19 mouse cellular contexts compared by ENCODE assay signal in the genomic region with DNA sequence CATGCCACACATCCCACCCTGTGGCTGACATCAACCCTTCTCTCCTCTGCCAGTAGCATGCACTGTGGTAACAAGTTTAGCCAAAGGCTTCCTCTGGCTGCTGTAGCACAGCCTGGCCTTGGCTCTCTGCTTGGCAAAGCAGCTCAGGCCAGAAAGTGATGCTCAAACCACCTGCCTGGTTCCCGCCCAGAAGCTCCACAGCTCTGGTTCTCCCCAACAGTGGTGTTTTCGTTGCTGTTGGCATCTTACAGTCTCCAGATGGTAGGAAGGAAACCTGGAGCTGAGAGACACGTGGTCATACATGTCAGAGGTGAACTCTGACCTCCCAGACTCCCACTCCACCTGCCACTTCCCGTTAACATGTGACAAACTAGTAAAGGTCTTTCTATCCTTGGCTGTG.
DNase-seq lines count a peak whose midpoint lies in the region; ATAC-seq and TF ChIP-seq lines count a peak whose summit lies in the region.
"Had no signal": no experiment of that assay in that cellular context is flagged by ENCODE, and none has a peak within 500 bp of the region (broad histone marks: within the 10 kb centered on the region; RNA-seq: fewer than 3 reads in every experiment).

No protein-coding gene starts in this region.

- 78% methylated on average over 4 of the region's 4 CpGs for WGBS in forebrain, embryonic 12.5 days
- WGBS in forebrain, embryonic 10.5 days: 81% methylated on average over 4 of the region's 4 CpGs
- WGBS in hindbrain, embryonic 12.5 days: 71% methylated on average over 4 of the region's 4 CpGs
- WGBS in hindbrain, embryonic 14.5 days: 68% methylated on average over 4 of the region's 4 CpGs
- 77% methylated on average over 4 of the region's 4 CpGs for WGBS in midbrain, postnatal 0 days
- WGBS in midbrain, embryonic 14.5 days: 78% methylated on average over 4 of the region's 4 CpGs
- 53% methylated on average over 4 of the region's 4 CpGs for WGBS in hindbrain, postnatal 0 days
- WGBS in heart, embryonic 12.5 days: 72% methylated on average over 4 of the region's 4 CpGs

- peaks cover 34% of the 10 kb centered on the region for H3K4me1 ChIP-seq in forebrain, embryonic 12.5 days
- H3K4me1 ChIP-seq in forebrain, embryonic 10.5 days: peaks cover 25% of the 10 kb centered on the region
- H3K4me1 ChIP-seq in hindbrain, embryonic 12.5 days: peaks cover 32% of the 10 kb centered on the region
- H3K4me1 ChIP-seq in hindbrain, embryonic 14.5 days (replicated peaks; ENCODE audit: control insufficient read depth, insufficient read depth, low read length): peaks cover 21% of the 10 kb centered on the region
- H3K4me1 ChIP-seq in midbrain, postnatal 0 days (ENCODE audit: insufficient read depth, low read length): peaks cover 9% of the 10 kb centered on the region; the same call in 1 of the 2 replicates
- H3K4me1 ChIP-seq in midbrain, embryonic 14.5 days (ENCODE audit: control insufficient read depth, insufficient read depth, low read length): peaks cover 18% of the 10 kb centered on the region
- H3K4me1 ChIP-seq in hindbrain, postnatal 0 days (ENCODE audit: insufficient read depth, low read length): peaks cover 6% of the 10 kb centered on the region
- peaks cover 11% of the 10 kb centered on the region for H3K4me1 ChIP-seq in heart, embryonic 12.5 days (replicated peaks)

- ATAC-seq in forebrain, embryonic 12.5 days (ENCODE audit: low FRiP score): no peak
- ATAC-seq in hindbrain, embryonic 12.5 days (ENCODE audit: low FRiP score): no peak
- ATAC-seq in hindbrain, embryonic 14.5 days (ENCODE audit: low FRiP score): no peak
- no peak for ATAC-seq in midbrain, postnatal 0 days (ENCODE audit: low FRiP score)
- no peak for ATAC-seq in midbrain, embryonic 14.5 days (ENCODE audit: low FRiP score, low TSS enrichment)
- ATAC-seq in hindbrain, postnatal 0 days: peak; percentile 48; the same call in 1 of the 2 replicates
- no peak for ATAC-seq in heart, embryonic 12.5 days (ENCODE audit: insufficient number of reproducible peaks, low FRiP score)
- ATAC-seq: inflammation-experienced regulatory T-cells, adult 6 months; intestine, postnatal 0 days had no signal

- no peaks in the 10 kb centered on the region for H3K36me3 ChIP-seq in forebrain, embryonic 12.5 days (replicated peaks)
- no peaks in the 10 kb centered on the region for H3K36me3 ChIP-seq in forebrain, embryonic 10.5 days (replicated peaks)
- H3K36me3 ChIP-seq in hindbrain, embryonic 12.5 days: no peaks in the 10 kb centered on the region
- no peaks in the 10 kb centered on the region for H3K36me3 ChIP-seq in hindbrain, embryonic 14.5 days (replicated peaks; ENCODE audit: control insufficient read depth, insufficient read depth)
- H3K36me3 ChIP-seq in midbrain, postnatal 0 days (ENCODE audit: insufficient read depth, low read length): no peaks in the 10 kb centered on the region
- H3K36me3 ChIP-seq in midbrain, embryonic 14.5 days (ENCODE audit: control insufficient read depth, insufficient read depth, low read length): no peaks in the 10 kb centered on the region
- no peaks in the 10 kb centered on the region for H3K36me3 ChIP-seq in hindbrain, postnatal 0 days (ENCODE audit: insufficient read depth, low read length)
- no peaks in the 10 kb centered on the region for H3K36me3 ChIP-seq in heart, embryonic 12.5 days
- H3K36me3 ChIP-seq: embryonic facial prominence, embryonic 10.5 days had no signal

- no peak overlapping the region for H3K9ac ChIP-seq in forebrain, embryonic 12.5 days
- H3K9ac ChIP-seq in hindbrain, embryonic 12.5 days: no peak overlapping the region
- H3K9ac ChIP-seq in hindbrain, embryonic 14.5 days: no peak overlapping the region
- H3K9ac ChIP-seq in midbrain, postnatal 0 days (replicated peaks; ENCODE audit: low read length, poor library complexity, severe bottlenecking): no peak overlapping the region
- no peak overlapping the region for H3K9ac ChIP-seq in midbrain, embryonic 14.5 days (replicated peaks; ENCODE audit: low read length)
- no peak overlapping the region for H3K9ac ChIP-seq in hindbrain, postnatal 0 days (replicated peaks; ENCODE audit: low read length)
- no peak overlapping the region for H3K9ac ChIP-seq in heart, embryonic 12.5 days
- H3K9ac ChIP-seq: heart, embryonic 13.5 days had no signal

- no peak for TF ChIP-seq CTCF in midbrain, postnatal 0 days (IDR thresholded peaks at IDR 0.05)
- TF ChIP-seq CTCF in hindbrain, postnatal 0 days (IDR thresholded peaks at IDR 0.05; ENCODE audit: low read depth): peak; percentile 12; the same call in 1 of the 2 replicates

- no peak overlapping the region for H3K4me3 ChIP-seq in forebrain, embryonic 12.5 days (replicated peaks)
- H3K4me3 ChIP-seq in forebrain, embryonic 10.5 days: no peak overlapping the region
- no peak overlapping the region for H3K4me3 ChIP-seq in hindbrain, embryonic 12.5 days
- no peak overlapping the region for H3K4me3 ChIP-seq in hindbrain, embryonic 14.5 days (replicated peaks; ENCODE audit: low read length)
- H3K4me3 ChIP-seq in midbrain, postnatal 0 days (ENCODE audit: low read depth, low read length): no peak overlapping the region
- no peak overlapping the region for H3K4me3 ChIP-seq in midbrain, embryonic 14.5 days (replicated peaks; ENCODE audit: low read depth, low read length)
- H3K4me3 ChIP-seq in hindbrain, postnatal 0 days (ENCODE audit: low read length): no peak overlapping the region
- no peak overlapping the region for H3K4me3 ChIP-seq in heart, embryonic 12.5 days
- H3K4me3 ChIP-seq: embryonic facial prominence, embryonic 10.5 days; heart, embryonic 13.5 days had no signal

- no peaks in the 10 kb centered on the region for H3K27me3 ChIP-seq in forebrain, embryonic 12.5 days
- H3K27me3 ChIP-seq in forebrain, embryonic 10.5 days (ENCODE audit: poor library complexity, severe bottlenecking): no peaks in the 10 kb centered on the region
- H3K27me3 ChIP-seq in hindbrain, embryonic 12.5 days: no peaks in the 10 kb centered on the region
- H3K27me3 ChIP-seq in hindbrain, embryonic 14.5 days (ENCODE audit: control insufficient read depth, insufficient read depth, low read length): no peaks in the 10 kb centered on the region
- H3K27me3 ChIP-seq in midbrain, postnatal 0 days (ENCODE audit: insufficient read depth, low read length): no peaks in the 10 kb centered on the region
- H3K27me3 ChIP-seq in midbrain, embryonic 14.5 days (ENCODE audit: control insufficient read depth, insufficient read depth, low read length): no peaks in the 10 kb centered on the region
- H3K27me3 ChIP-seq in hindbrain, postnatal 0 days (ENCODE audit: insufficient read depth, low read length): no peaks in the 10 kb centered on the region
- H3K27me3 ChIP-seq in heart, embryonic 12.5 days (replicated peaks): no peaks in the 10 kb centered on the region; the same call in 1 of the 2 replicates
- H3K27me3 ChIP-seq: CH12.LX; heart, embryonic 13.5 days had no signal

- H3K9me3 ChIP-seq in forebrain, embryonic 12.5 days: no peaks in the 10 kb centered on the region
- H3K9me3 ChIP-seq in forebrain, embryonic 10.5 days: peaks cover 5% of the 10 kb centered on the region; the same call in 1 of the 2 replicates
- H3K9me3 ChIP-seq in hindbrain, embryonic 12.5 days (replicated peaks): no peaks in the 10 kb centered on the region
- H3K9me3 ChIP-seq in hindbrain, embryonic 14.5 days (ENCODE audit: control insufficient read depth, low read length): no peaks in the 10 kb centered on the region
- no peaks in the 10 kb centered on the region for H3K9me3 ChIP-seq in midbrain, postnatal 0 days (ENCODE audit: low read length)
- H3K9me3 ChIP-seq in midbrain, embryonic 14.5 days (ENCODE audit: control insufficient read depth, low read length): no peaks in the 10 kb centered on the region
- H3K9me3 ChIP-seq in hindbrain, postnatal 0 days (ENCODE audit: low read length): no peaks in the 10 kb centered on the region
- H3K9me3 ChIP-seq in heart, embryonic 12.5 days (replicated peaks): no peaks in the 10 kb centered on the region
- H3K9me3 ChIP-seq: embryonic facial prominence, embryonic 10.5 days; heart, embryonic 13.5 days had no signal

- no peak overlapping the region for H3K4me2 ChIP-seq in forebrain, embryonic 12.5 days
- no peak overlapping the region for H3K4me2 ChIP-seq in hindbrain, embryonic 12.5 days (replicated peaks)
- H3K4me2 ChIP-seq in hindbrain, embryonic 14.5 days (replicated peaks): no peak overlapping the region
- no peak overlapping the region for H3K4me2 ChIP-seq in midbrain, postnatal 0 days (ENCODE audit: low read depth, low read length, poor library complexity, severe bottlenecking)
- H3K4me2 ChIP-seq in midbrain, embryonic 14.5 days (ENCODE audit: low read length): no peak overlapping the region
- H3K4me2 ChIP-seq in hindbrain, postnatal 0 days (ENCODE audit: low read depth, low read length): no peak overlapping the region
- no peak overlapping the region for H3K4me2 ChIP-seq in heart, embryonic 12.5 days
- H3K4me2 ChIP-seq: heart, embryonic 13.5 days had no signal

- DNase-seq in forebrain, embryonic 10.5 days (ENCODE audit: extremely low spot score, low spot score): no peak
- no peak for DNase-seq in hindbrain, embryonic 14.5 days (ENCODE audit: low spot score)
- DNase-seq in midbrain, postnatal 0 days (ENCODE audit: low spot score): peak; percentile 57
- DNase-seq in midbrain, embryonic 14.5 days: no peak
- DNase-seq in hindbrain, postnatal 0 days (ENCODE audit: low spot score): peak; percentile 56
- DNase-seq: adrenal gland, adult 2 months; adrenal gland, postnatal 25 days; cerebellum, adult 9-10 months; gastrocnemius, postnatal 14 days; heart, postnatal 4 days; kidney, adult 8-10 months had no signal

- H3K27ac ChIP-seq in forebrain, embryonic 12.5 days: 0 out of 2 replicates have a peak overlapping the region, but pooled peaks have one; percentile 50
- H3K27ac ChIP-seq in forebrain, embryonic 10.5 days: no peak overlapping the region
- H3K27ac ChIP-seq in hindbrain, embryonic 12.5 days: peak overlapping the region; percentile 25; the same call in 1 of the 2 replicates
- no peak overlapping the region for H3K27ac ChIP-seq in hindbrain, embryonic 14.5 days
- H3K27ac ChIP-seq in midbrain, postnatal 0 days (ENCODE audit: low read depth, low read length): no peak overlapping the region
- H3K27ac ChIP-seq in midbrain, embryonic 14.5 days (replicated peaks; ENCODE audit: low read depth, low read length): no peak overlapping the region
- peak overlapping the region; percentile 73; the same call in 1 of the 2 replicates for H3K27ac ChIP-seq in hindbrain, postnatal 0 days
- H3K27ac ChIP-seq in heart, embryonic 12.5 days (ENCODE audit: poor library complexity, severe bottlenecking): no peak overlapping the region
- H3K27ac ChIP-seq: embryonic facial prominence, embryonic 10.5 days; heart, embryonic 13.5 days had no signal

Comparison
In these comparisons a context has a peak if more than half of its experiments do, and no peak if none do; other contexts are left out.
1. H3K27ac ChIP-seq: peak in forebrain, embryonic 12.5 days (single experiment), hindbrain, embryonic 12.5 days (single experiment) and hindbrain, postnatal 0 days (single experiment); none in forebrain, embryonic 10.5 days (single experiment), hindbrain, embryonic 14.5 days (single experiment), midbrain, postnatal 0 days (single experiment), midbrain, embryonic 14.5 days (single experiment) and heart, embryonic 12.5 days (single experiment).
2. DNase-seq: peak in midbrain, postnatal 0 days (single experiment) and hindbrain, postnatal 0 days (single experiment); none in forebrain, embryonic 10.5 days (single experiment), hindbrain, embryonic 14.5 days (single experiment) and midbrain, embryonic 14.5 days (single experiment).